Mouse (Mus musculus) heart, adult 9 months (tissue): ENCODE measurements around the gene Mob1b.

Experiments used
- DNase-seq, 2 experiments: peaks; one replicate each; pipeline ENCODE4 v3.0.0; 2022; ENCODE audit warnings: low spot score in 2 of 2

Gene Mob1b

GRCm38 (mm10) chr5:88720116-88721002, at the start of gene Mob1b:
TSS of gene Mob1b (plus strand) at chr5:88720855.
- DNase-seq: peak; percentile 95 to 97

- DNase-seq: peak in 1 of 2 experiments; percentile 52
Observed at GRCm38 (mm10) chr5:88674703-88675442, 45.8 kb upstream of the Mob1b start.

- DNase-seq: peak; percentile 88 to 89
Observed at GRCm38 (mm10) chr5:88675443-88676387, 44.9 kb upstream of the Mob1b start, which contains the start of gene Grsf1. TSS of gene Grsf1 (minus strand) at chr5:88676171.

- no peak for DNase-seq
Observed at GRCm38 (mm10) chr5:88678929-88679328, 41.7 kb upstream of the Mob1b start.

GRCm38 (mm10) chr5:88679341-88679740, 41.3 kb upstream of the Mob1b start:
- DNase-seq: no peak

GRCm38 (mm10) chr5:88680567-88680966, 40.1 kb upstream of the Mob1b start:
- no peak for DNase-seq

- DNase-seq: no peak
Observed at GRCm38 (mm10) chr5:88683706-88684105, 36.9 kb upstream of the Mob1b start.

GRCm38 (mm10) chr5:88684226-88684625, 36.4 kb upstream of the Mob1b start:
- DNase-seq: no peak

- no peak for DNase-seq
Observed at GRCm38 (mm10) chr5:88685306-88685705, 35.3 kb upstream of the Mob1b start.

GRCm38 (mm10) chr5:88685745-88686299, 34.8 kb upstream of the Mob1b start:
- no peak for DNase-seq

- no peak for DNase-seq
Observed at GRCm38 (mm10) chr5:88687996-88688406, 32.7 kb upstream of the Mob1b start.

GRCm38 (mm10) chr5:88688583-88689187, 32.0 kb upstream of the Mob1b start:
- DNase-seq: no peak

- no peak for DNase-seq
Observed at GRCm38 (mm10) chr5:88689279-88689938, 31.2 kb upstream of the Mob1b start.

- DNase-seq: no peak
Observed at GRCm38 (mm10) chr5:88690681-88691505, 29.8 kb upstream of the Mob1b start.

GRCm38 (mm10) chr5:88691506-88692095, 29.1 kb upstream of the Mob1b start:
- DNase-seq: no peak

GRCm38 (mm10) chr5:88692586-88692985, 28.1 kb upstream of the Mob1b start:
- no peak for DNase-seq

- DNase-seq: no peak
Observed at GRCm38 (mm10) chr5:88693057-88693456, 27.6 kb upstream of the Mob1b start.

GRCm38 (mm10) chr5:88697291-88697690, 23.4 kb upstream of the Mob1b start:
- no peak for DNase-seq
